Mouse (Mus musculus) stomach, postnatal 0 days (tissue): ENCODE results near the gene Gon7.
A peak's percentile ranks its signal among the peaks of the same experiment; 100 is the strongest.

Experiments
- CTCF ChIP-seq: IDR thresholded peaks from 2 replicates; pipeline ENCODE4 v1.5.1; 2016; ENCODE audit warnings: antibody characterized with exemption, low read depth, mild to moderate bottlenecking, moderate library complexity
- EP300 ChIP-seq: optimal IDR thresholded peaks from 2 replicates; pipeline ENCODE3; 2016; ENCODE audit warnings: antibody characterized with exemption

- TF ChIP-seq EP300 (no peak), CTCF (peak; percentile 66)
Observed at GRCm38 (mm10) chr12:102756304-102756703, 1.3 kb downstream of the Gon7 start.
